Mouse (Mus musculus) brain, embryonic 14.5 days (tissue): ENCODE measurements around the gene Ctsd. TPM values are rescaled to one million over a fixed set of nuclear protein-coding genes. Genes with fewer than 3 reads are reported as not detected.
A peak's percentile ranks its signal among the peaks of the same experiment; 100 is the strongest.

Experiments used
- DNase-seq: peaks from one replicate; pipeline ENCODE4 v3.0.0-alpha.2; 2011; ENCODE audit warnings: low read depth
- CTCF ChIP-seq: fragments of 200-500 bp; IDR thresholded peaks from 2 replicates; pipeline ENCODE4 v1.5.1; 2012; ENCODE audit warnings: inconsistent platforms, mild to moderate bottlenecking, moderate library complexity, borderline replicate concordance; ENCODE audit not compliant: insufficient read depth, insufficient read length; ENCODE audit errors: extremely low read depth
- POLR2A ChIP-seq: fragments of 200-500 bp; IDR thresholded peaks from 2 replicates; pipeline ENCODE4 v1.6.1; 2012; ENCODE audit warnings: mild to moderate bottlenecking, inconsistent platforms, borderline replicate concordance; ENCODE audit not compliant: poor library complexity, insufficient read depth, insufficient read length, severe bottlenecking; ENCODE audit errors: extremely low read depth
- polyA plus RNA-seq: library from polyadenylated mRNA; depleted of rRNA; stranded (reverse); fragments of >200 nt; gene quantifications from 2 replicates; pipeline ENCODE4 v1.2.3, GENCODE M21; 2012

The Ctsd gene
- polyA plus RNA-seq, 1 experiment, result 216 TPM

DNA sequence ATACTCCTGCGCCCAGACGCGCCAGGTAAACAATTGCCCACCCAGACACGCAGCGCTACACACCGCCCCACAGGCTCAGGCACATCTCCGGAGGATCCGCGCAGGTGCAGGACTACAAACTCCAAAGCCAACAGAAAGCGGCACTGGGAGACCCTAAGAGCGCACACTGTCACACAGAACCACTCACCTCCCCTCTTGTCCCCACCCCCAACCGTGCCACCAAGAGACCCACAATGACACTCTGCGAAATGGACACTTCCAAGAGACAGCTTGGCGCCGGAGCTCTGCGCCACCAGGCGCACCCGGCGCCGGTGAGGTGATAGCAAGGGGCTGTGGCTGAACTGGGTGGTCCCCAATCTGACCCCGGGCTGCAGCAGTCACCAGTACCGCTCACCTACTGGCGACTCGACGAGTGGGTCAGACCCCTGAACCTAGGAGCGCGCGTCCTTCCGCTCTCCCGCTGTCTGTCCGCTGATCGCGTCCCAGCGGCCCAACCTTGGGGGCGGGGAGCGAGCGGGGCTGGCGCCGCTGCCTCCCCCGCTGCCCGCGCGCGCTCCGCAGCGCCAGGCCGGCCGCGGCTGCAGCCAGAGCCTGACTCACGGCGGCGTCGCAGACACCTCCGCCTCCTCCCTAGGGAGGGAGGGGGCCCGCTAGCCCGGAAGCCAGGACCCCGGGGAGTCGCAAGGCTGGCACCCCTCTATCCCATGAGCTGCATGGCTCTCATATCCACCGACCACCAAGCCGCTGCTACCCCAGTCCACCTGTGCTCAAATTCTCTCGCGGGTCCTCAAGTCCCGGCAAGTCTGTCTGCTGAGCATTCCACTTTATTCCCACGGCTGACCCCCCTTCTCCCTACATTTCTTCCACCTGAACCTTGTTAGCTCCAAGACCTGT lies 15.8 kb downstream of the Ctsd start:
- DNase-seq, result peak; percentile 17

DNA sequence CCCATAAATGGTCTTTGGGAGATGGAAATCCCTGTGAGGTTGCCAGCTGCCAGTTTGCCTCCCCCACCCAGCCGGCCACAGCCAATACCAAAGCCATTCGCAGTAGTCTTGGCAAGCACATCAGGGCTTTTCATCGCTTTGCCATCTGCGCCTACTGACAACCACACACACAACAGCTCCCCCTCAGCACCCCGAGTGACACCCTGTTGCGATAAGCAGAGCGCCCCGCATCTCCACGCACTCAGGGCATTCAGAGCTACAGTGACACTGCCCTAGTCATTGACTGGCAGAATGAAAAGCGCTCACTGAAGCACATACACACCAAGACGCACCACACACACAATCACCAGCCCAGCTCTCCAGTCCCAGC lies 16.5 kb downstream of the Ctsd start:
- DNase-seq, result peak; percentile 64
- TF ChIP-seq POLR2A (no peak), CTCF (no peak)

More for the DNA sequence above, 15.8 kb downstream of the Ctsd start:
- TF ChIP-seq POLR2A (no peak), CTCF (no peak)

DNA sequence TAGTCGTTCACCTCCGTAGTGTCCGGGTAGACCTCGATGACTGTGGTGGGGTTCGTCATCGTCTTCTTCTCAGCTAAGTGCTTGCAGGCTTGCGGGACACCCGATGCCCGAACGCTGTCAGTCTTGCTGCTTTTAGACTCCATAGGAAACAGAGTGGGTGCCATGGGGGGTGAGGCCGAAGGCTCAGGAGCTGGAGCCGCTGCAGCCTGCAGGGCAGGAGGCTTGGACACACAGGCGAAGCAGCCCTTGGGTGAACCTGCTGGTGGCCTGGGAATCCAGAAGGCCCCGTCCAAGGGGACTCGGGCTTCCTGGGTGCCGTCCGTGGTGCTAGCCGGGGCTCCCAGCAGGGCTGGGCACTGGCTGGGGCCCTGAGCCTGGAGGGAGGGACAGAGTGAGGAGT lies 16.9 kb downstream of the Ctsd start:
- TF ChIP-seq POLR2A (no peak), CTCF (no peak)
- no peak for DNase-seq

DNA sequence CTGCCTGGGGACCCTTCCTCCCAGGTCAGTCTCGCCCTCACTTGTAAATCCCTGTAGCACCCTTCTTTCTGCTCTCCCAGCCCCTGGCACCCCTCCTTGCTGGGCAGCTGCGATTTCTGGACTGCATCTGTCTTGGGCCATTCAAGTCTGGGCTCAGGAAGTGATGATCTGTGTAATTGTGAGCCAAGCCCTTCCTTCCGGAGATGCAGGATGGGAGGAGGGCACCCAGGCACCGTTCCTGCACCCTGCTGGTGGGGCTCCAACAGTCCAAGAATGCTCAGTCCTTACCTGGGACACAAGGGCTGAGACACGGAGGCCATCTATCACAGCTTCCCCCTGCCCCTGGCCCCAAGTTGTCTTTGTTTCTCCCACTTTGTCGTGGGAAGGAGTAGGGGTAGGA lies 18.0 kb downstream of the Ctsd start:
- TF ChIP-seq POLR2A (no peak), CTCF (no peak)
- no peak for DNase-seq

DNA sequence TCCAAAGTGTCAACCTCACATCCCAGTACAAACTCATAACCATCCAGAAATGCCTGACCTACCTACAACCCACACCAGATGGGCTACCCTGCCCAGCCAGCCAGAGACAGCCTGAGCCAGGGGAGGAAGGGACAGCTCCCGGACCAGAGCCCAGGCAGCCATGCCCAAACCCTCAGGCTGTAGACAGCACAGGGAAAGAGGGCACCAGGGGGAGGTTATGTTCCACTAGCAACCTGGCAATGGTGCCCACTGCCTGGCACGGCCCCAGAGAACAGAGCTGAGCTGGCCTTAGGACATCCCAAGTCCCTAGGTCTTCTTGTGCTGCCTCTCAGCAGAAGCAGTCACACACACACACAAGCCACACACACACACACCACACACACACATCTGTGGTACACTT lies 19.0 kb downstream of the Ctsd start:
- DNase-seq, result no peak
- TF ChIP-seq POLR2A, result no peak
- TF ChIP-seq CTCF, result no peak

DNA sequence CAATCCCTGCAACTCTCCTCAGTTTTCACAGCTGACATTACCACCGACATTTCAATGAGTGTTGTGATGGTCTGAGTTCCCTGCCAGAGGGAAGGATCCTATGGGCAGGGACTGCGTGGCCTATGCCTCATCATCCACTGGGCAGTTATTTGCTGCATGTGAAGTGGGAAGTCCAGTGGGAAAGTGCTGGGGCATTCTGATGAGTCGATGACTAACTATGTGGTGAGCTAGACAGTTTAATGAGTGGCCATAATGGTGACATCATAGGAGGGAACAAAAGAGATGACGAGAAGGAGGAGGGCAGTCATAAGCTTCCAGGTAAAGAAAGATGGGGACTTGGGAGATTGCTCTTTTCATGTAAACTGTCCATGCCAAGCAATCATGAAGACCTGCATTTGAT lies 24.7 kb downstream of the Ctsd start:
- DNase-seq, result no peak
- TF ChIP-seq CTCF, result no peak
- TF ChIP-seq POLR2A, result no peak

DNA sequence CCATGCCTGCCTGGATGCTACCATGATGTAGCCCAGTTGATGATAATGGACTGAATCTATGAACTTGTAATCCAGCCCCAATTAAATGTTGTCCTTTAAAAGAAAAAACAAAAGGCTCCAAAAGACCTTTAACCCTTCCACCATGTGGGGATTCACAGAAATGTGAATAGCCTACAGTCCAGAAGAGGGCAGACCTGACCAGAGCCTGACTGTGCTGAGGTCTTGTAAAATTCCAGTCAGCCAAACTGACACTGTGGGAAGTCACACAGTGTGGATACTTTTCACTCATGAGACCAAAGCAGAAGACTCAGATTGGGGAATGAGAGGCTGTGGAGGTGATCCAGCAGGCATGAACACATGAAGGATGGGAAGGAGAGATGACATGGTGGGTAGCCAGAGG lies 27.1 kb downstream of the Ctsd start:
- TF ChIP-seq POLR2A (no peak), CTCF (no peak)
- no peak for DNase-seq

DNA sequence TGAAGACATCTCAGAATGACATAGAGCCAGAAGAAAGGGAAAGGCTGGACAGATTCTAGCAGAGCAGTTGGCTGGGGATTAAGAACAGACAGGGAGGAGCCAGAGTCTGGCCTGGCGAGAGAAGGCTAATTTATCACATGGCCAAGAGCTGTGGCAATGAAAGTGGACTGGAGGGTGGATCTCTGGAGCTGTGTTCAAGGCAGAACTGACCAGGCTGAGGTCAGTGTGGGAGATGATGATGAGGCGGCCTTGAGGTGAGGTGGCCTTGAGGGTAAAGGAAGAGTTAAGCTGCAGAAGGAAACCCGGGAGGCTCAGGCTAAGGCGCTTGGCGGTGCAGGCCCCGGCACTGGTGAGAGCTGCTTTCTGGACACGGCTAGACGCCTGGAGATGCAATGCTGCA lies 28.7 kb downstream of the Ctsd start:
- no peak for DNase-seq
- TF ChIP-seq CTCF, result no peak
- no peak for TF ChIP-seq POLR2A

DNA sequence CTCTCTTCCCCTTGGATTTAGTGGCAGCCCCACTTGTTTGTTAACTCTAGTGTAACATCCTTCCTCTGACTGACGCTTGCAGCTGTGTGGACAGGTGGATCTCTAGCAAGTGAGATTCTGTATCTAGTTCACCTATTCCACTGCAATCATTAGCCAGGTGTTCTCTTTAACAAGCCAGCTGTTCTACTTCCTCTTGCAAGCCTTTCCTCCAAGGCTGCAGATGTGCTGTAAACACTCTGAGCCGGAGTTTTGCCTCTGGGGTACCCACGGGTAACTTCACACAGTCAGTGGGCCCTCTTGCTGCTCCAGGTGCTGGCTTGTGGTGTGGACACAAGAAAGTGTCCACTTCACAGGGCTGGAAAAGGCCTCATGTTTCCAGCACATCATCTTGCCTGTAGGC lies 30.3 kb downstream of the Ctsd start:
- no peak for DNase-seq
- no peak for TF ChIP-seq CTCF
- TF ChIP-seq POLR2A, result no peak

DNA sequence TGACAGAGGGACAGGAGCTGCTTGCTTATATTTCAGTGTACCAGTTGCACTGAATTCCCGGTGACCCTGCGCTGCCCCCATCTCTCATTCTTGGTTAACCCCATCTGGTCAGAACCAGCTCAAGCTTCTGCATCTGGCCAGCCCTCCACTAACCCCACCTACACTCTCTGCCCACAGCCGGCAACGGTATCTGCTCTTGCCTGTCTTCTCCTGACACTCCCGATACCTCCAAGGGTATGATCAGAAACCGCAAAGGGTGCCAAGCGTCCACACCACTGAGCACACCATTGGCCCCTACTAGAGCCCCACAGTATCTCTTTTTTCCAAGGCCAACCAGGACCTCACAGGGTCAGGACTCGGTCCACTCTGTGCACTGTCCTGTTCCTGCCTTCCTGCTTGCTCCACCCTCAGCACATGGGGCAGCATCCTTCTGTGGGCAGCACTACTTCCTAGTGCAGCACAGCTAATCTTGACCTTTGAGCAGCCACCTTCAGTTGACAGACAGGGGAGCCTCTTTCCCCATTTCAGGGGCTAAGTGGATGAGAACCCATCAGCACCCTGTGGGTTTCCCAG lies 33.1 kb downstream of the Ctsd start:
- no peak for DNase-seq
- TF ChIP-seq POLR2A, result no peak
- TF ChIP-seq CTCF, result no peak

DNA sequence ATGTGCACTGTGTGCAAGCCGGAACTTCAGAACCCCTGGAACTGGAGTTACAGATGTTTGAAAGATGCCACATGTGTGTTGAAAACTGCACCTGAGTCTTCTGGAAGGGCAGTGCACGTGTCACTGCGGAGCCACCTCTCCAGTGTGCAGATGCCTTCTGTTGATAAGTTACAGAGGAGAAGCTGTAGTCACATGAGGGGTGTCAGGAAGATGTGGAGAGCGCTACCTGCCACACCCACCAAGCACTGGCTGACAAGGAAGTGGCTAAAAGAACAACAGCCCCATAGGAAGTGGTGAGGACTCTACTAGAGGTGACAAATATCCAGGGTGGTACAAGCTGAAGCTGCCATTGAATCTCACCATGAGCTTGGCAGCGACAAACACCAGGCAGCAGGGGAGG lies 34.0 kb downstream of the Ctsd start:
- TF ChIP-seq CTCF, result no peak
- TF ChIP-seq POLR2A, result no peak
- no peak for DNase-seq

DNA sequence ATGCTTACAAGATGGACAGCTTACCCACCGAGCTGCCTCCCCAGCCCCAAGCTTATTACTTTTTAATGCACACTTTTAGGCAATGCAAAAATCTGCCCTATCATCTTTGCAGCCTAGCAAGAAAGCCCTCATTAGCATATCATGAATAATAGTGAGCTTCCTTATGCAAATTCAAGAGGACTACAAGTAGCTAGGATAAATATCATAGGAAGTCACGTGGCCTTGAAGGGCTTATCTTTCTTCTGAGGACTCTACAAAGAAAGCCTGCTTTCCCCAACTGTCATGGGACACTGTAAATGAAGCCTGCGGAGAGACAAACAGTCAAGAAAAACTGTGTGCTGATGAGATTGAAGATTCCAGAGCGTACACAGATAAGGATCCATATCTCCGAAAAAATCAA lies 36.3 kb downstream of the Ctsd start:
- peak; percentile 71 for DNase-seq
- no peak for TF ChIP-seq POLR2A
- TF ChIP-seq CTCF, result no peak

DNA sequence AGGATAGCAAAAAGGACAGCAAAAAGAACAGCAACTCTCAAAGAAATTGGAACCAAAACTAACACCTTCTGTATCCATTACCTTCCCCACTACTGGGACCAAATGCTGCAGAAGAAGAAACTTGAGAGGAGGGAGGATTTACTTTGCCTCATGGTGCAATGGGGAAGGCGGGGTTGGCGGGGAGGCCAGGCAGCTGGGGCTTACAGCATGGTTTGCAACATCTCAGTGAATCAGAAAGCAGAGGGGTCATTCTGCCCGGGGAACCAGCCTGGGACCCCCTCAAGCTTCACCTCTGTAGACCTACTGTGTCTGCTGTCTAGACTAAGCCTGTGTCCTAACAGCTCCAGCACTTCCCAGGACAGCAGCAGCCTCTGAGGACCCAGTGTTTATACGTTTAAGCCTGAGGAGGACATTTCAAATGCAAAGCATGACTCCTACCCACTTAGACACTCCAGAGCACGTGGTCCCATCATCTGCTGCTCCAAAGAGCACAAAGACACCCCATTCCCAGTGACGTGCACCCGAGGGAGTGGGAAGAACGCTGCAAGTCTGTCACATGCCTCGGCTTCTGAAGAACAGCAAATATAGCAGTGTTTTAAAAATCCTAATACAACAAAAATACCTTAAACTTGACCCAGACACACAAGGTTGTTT lies 38.4 kb downstream of the Ctsd start:
- DNase-seq, result peak; percentile 91
- TF ChIP-seq CTCF (no peak), POLR2A (no peak)

DNA sequence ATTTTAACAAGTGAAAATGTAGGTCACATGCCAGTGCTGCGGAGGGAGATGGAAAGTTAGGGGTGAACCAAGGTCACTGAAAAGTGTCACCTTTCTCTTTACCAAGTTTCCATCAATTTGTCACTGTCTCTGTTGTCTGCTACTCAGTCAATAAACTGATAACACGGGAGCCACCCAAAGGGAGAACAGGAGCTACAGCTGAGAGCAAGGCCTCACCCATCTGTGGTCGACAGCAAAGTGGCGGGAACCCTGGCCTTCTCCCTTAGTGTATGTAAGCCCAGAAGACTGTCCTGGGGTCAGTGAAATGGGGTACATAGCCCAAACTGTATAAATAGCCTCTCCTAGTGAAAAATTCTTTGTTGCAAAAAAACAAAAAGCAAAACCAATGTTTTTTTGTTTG lies 40.3 kb downstream of the Ctsd start:
- no peak for TF ChIP-seq POLR2A
- TF ChIP-seq CTCF, result no peak
- no peak for DNase-seq

DNA sequence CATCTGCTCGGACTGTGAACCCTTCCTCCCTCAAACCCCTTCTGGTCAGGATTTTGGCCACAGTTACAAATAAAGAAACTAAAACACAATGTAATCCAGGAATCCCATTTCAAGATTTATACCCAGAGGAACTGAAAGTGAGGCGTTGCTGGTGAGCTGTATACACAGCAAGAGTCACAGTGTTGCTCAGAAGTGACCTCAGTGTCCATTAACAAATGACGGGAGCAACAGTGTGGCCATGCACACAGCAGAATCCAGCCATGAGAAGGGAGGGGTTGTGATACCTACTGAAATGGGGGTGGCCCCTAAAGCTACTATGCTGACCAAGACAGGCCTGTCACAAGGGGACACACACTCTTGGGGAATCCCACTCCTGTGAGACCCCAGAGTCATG lies 45.6 kb downstream of the Ctsd start:
- TF ChIP-seq POLR2A (no peak), CTCF (no peak)
- no peak for DNase-seq
